ENCODE assay signal across 8 mouse cellular contexts in the genomic region with DNA sequence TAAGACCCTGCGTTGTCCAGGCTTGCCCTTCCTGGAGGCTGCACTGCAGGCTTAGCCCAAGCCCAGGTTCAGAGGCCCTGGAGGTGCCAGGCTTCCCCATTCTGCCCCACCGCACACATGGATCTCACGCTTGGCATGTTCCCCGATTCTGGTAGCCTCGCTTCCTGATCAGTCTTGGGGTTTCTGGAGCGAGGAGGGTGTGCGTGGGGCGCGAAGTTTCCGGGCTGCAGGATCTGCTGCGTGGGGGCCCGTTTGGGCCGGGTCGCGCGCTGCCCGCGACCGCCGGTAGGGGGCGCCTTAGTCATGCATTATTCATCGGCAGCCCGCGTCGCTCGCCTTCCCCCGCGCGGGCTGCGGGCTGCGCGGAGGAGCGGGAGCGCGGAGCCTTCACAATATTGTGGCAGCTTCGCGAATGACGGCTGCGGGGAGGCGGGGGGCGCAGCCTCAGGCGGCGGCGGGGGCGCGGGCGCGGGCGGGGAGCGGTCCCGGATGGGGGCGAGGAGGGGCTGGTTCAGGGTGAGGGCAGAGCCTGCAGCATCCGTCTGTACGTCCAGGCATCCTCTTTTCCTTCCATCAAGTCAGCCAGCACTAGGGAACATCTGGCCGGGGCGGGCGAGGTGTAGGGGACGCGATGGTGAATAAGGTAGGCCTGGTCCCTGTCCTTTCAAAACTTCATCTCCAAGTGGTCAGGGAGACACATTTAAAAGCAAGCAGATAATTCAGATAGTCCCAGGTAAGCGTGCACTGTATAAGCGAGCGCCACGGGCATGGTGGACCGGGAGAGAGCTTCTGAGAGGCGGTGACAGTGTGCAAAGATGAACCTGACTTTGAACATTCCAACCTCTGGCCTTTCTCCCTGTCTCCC.
DNase-seq lines count a peak whose midpoint lies in the region; ATAC-seq and TF ChIP-seq lines count a peak whose summit lies in the region.

No protein-coding gene starts in this region.

- H3K36me3 ChIP-seq in ES-E14 (ENCODE audit: control insufficient read depth, insufficient read depth, low read length, poor library complexity, severe bottlenecking), result no peaks in the 10 kb centered on the region
- H3K36me3 ChIP-seq in hindbrain, embryonic 12.5 days, result no peaks in the 10 kb centered on the region
- no peaks in the 10 kb centered on the region for H3K36me3 ChIP-seq in lung, embryonic 16.5 days (ENCODE audit: control insufficient read depth, insufficient read depth, low read length)

- peak overlapping the region; percentile 79 for H3K9ac ChIP-seq in ES-E14 (ENCODE audit: insufficient read depth, low read depth, low read length, poor library complexity, severe bottlenecking)
- peak overlapping the region; percentile 65 for H3K9ac ChIP-seq in hindbrain, embryonic 12.5 days
- peak overlapping the region; percentile 69 for H3K9ac ChIP-seq in lung, embryonic 16.5 days (ENCODE audit: low read length)

- peaks cover 9 to 24% of the 10 kb centered on the region in 2 experiments for H3K4me1 ChIP-seq in ES-E14 (ENCODE audit: control insufficient read depth in 2 of 2, insufficient read depth in 2 of 2, low read length in 2 of 2, poor library complexity in 1 of 2)
- H3K4me1 ChIP-seq in hindbrain, embryonic 12.5 days, result peaks cover 29% of the 10 kb centered on the region
- H3K4me1 ChIP-seq in lung, embryonic 16.5 days (replicated peaks; ENCODE audit: control insufficient read depth, insufficient read depth, low read length), result peaks cover 3% of the 10 kb centered on the region

- H3K4me3 ChIP-seq in ES-E14 (ENCODE audit: insufficient read depth in 1 of 2, low read depth in 1 of 2, low read length in 2 of 2, poor library complexity in 1 of 2, severe bottlenecking in 1 of 2), result peak overlapping the region; percentile 52 to 69
- H3K4me3 ChIP-seq in hindbrain, embryonic 12.5 days, result peak overlapping the region; percentile 41
- H3K4me3 ChIP-seq in lung, embryonic 16.5 days (ENCODE audit: low read length), result peak overlapping the region; percentile 59

- H3K9me3 ChIP-seq in ES-E14 (ENCODE audit: control insufficient read depth, insufficient read depth, low read depth, low read length), result no peaks in the 10 kb centered on the region
- H3K9me3 ChIP-seq in hindbrain, embryonic 12.5 days (replicated peaks), result no peaks in the 10 kb centered on the region
- H3K9me3 ChIP-seq in lung, embryonic 16.5 days (ENCODE audit: control insufficient read depth, low read length), result no peaks in the 10 kb centered on the region

- peak; percentile 68 for ATAC-seq in hindbrain, embryonic 12.5 days (ENCODE audit: low FRiP score)
- ATAC-seq in lung, embryonic 16.5 days (ENCODE audit: low read depth), result peak; percentile 64

- H3K27ac ChIP-seq in ES-E14 (ENCODE audit: insufficient read depth, low read depth, low read length, poor library complexity, severe bottlenecking), result peak overlapping the region; percentile 61; the same call in 1 of the 2 replicates
- H3K27ac ChIP-seq in hindbrain, embryonic 12.5 days, result 0 out of 2 replicates have a peak overlapping the region, but pooled peaks have one; percentile 23
- H3K27ac ChIP-seq in lung, embryonic 16.5 days (ENCODE audit: low read length), result no peak overlapping the region

- no peak for DNase-seq in ES-E14 (ENCODE audit: low read depth, low spot score)
- peak; percentile 68 for DNase-seq in cerebellum, adult 9-10 months
- DNase-seq in frontal cortex, postnatal 10 days (ENCODE audit: low spot score in 2 of 2), result peak; percentile 33 to 69
- DNase-seq in layer of hippocampus, postnatal 10 days (ENCODE audit: low spot score in 2 of 2), result peak; percentile 81 to 85
- peak; percentile 75 for DNase-seq in ovary, postnatal 14 days (ENCODE audit: low spot score)
- peak; percentile 73 for DNase-seq in thymus, postnatal 14 days

- WGBS in hindbrain, embryonic 12.5 days, result 4% methylated on average over 51 of the region's 65 CpGs
- 4% methylated on average over 63 of the region's 65 CpGs for WGBS in lung, embryonic 16.5 days

- peak overlapping the region; percentile 85 for H3K4me2 ChIP-seq in hindbrain, embryonic 12.5 days (replicated peaks)
- H3K4me2 ChIP-seq in lung, embryonic 16.5 days (ENCODE audit: low read depth, low read length), result peak overlapping the region; percentile 100

- peaks cover 42% of the 10 kb centered on the region for H3K27me3 ChIP-seq in hindbrain, embryonic 12.5 days
- peaks cover 18% of the 10 kb centered on the region for H3K27me3 ChIP-seq in lung, embryonic 16.5 days (ENCODE audit: control insufficient read depth, insufficient read depth, low read depth, low read length)

- in situ Hi-C loops in ES-E14 (cut with MboI; ENCODE audit: low sequenced_read_pairs in 2 of 2, unreplicated experiment in 2 of 2), result no loop called here

TF ChIP-seq in ES-E14, 5 proteins besides CTCF, POLR2A, EP300 and RAD21:
- no peak for TF ChIP-seq ZNF384 (IDR thresholded peaks at IDR 0.05; ENCODE audit: low read depth, low read length)
- TF ChIP-seq CHD2 (IDR thresholded peaks at IDR 0.05; ENCODE audit: low read depth, low read length), result no peak
- TF ChIP-seq MAFK (IDR thresholded peaks at IDR 0.05; ENCODE audit: insufficient read depth, low read depth, low read length), result no peak
- 0 out of 2 replicates have a peak, but pooled peaks have one; percentile 19 for TF ChIP-seq ZC3H11A (IDR thresholded peaks at IDR 0.05; ENCODE audit: borderline replicate concordance, low read depth, low read length)
- no peak for TF ChIP-seq HCFC1 (IDR thresholded peaks at IDR 0.05; ENCODE audit: borderline replicate concordance, insufficient read depth, low read length)
